Mouse (Mus musculus) Patski (cell line): ENCODE measurements at regions not wholly inside any gene's neighbourhood (a gene's known extent, or its start where the extent isn't known, plus 50 kb on each side); places are given as distances from the start of the nearest gene placed in this dataset.

Experiments used
- ATAC-seq: fragments of 100-300 bp; one replicate; pipeline ENCODE4 v1.8.0; 2021
- CTCF ChIA-PET: fragments of 350-600 bp; sonication (Branson Sonifier 250); formaldehyde crosslinking; loops from one replicate; lab custom pipeline; 2022; ENCODE audit warnings: inconsistent platforms; lab: Charles Lee
- POLR2A ChIA-PET: fragments of 350-600 bp; sonication (Branson Sonifier 250); formaldehyde crosslinking; loops from one replicate; lab custom pipeline; 2022; ENCODE audit warnings: antibody characterized with exemption, inconsistent platforms; lab: Charles Lee
- DNase-seq: peaks from one replicate; pipeline ENCODE4 v3.0.0-alpha.2; 2011; ENCODE audit warnings: low read depth, low spot score
- H3K27me3 ChIP-seq: fragments of 371-371 bp; one replicate; pipeline ENCODE4 v1.5.1; 2021
- CTCF ChIP-seq: fragments of 100-300 bp; IDR thresholded peaks from one replicate; pipeline ENCODE4 v1.5.1; 2021
- in situ Hi-C: fragments of 300-500 bp; cut with MboI; formaldehyde crosslinking; loops from 3 replicates; pipeline ENCODE4 v1.11.1; 2018; ENCODE audit warnings: low pct_unique_long_range_greater_than_20kb, mixed read lengths

- POLR2A ChIA-PET, result no interaction called here
- CTCF ChIA-PET, result no interaction called here
- H3K27me3 ChIP-seq, result peaks cover 31% of the 10 kb centered on the region
- ATAC-seq (no peak), DNase-seq (no peak)
- TF ChIP-seq CTCF, result no peak
- in situ Hi-C loops, result no loop called here
These were observed 59.8 kb downstream of the Sox3 start for GRCm38 (mm10) chrX:60833456-60833855.

GRCm38 (mm10) chrX:60831330-60832027, 61.8 kb downstream of the Sox3 start:
- ATAC-seq (no peak), DNase-seq (no peak)

GRCm38 (mm10) chrX:60825181-60826080, 67.8 kb downstream of the Sox3 start:
- POLR2A ChIA-PET, result no interaction called here
- in situ Hi-C loops, result no loop called here
- ATAC-seq (no peak), DNase-seq (no peak)
- CTCF ChIA-PET, result interaction anchor here (1.1 kb wide), 1 partner anchor 10 kb away, joined by 3 read pairs; no protein-coding TSS in a partner anchor
- no peak for TF ChIP-seq CTCF
- H3K27me3 ChIP-seq, result peaks cover 5% of the 10 kb centered on the region

More at GRCm38 (mm10) chrX:60831330-60832027, 61.8 kb downstream of the Sox3 start:
- CTCF ChIA-PET, result no interaction called here
- in situ Hi-C loops, result no loop called here
- POLR2A ChIA-PET, result no interaction called here
- peaks cover 29% of the 10 kb centered on the region for H3K27me3 ChIP-seq
- TF ChIP-seq CTCF, result no peak

- ChIA-PET POLR2A (interaction anchor here (0.7 kb wide), 1 partner anchor 138 kb away, joined by 3 read pairs; no protein-coding TSS in a partner anchor), CTCF (no interaction called here)
- ATAC-seq, result no peak
- DNase-seq, result no peak
- H3K27me3 ChIP-seq, result peaks cover 39% of the 10 kb centered on the region
- no peak for TF ChIP-seq CTCF
- in situ Hi-C loops, result no loop called here
These were observed 94.7 kb downstream of the Sox3 start for GRCm38 (mm10) chrX:60798567-60798966.

- DNase-seq, result no peak
- H3K27me3 ChIP-seq, result peaks cover 18% of the 10 kb centered on the region
- POLR2A ChIA-PET, result no interaction called here
- ATAC-seq, result no peak
- CTCF ChIA-PET, result no interaction called here
- TF ChIP-seq CTCF, result no peak
- in situ Hi-C loops, result no loop called here
These were observed 112.5 kb downstream of the Sox3 start for GRCm38 (mm10) chrX:60780766-60781165.

- POLR2A ChIA-PET, result no interaction called here
- CTCF ChIA-PET, result no interaction called here
- peaks cover 21% of the 10 kb centered on the region for H3K27me3 ChIP-seq
- no peak for ATAC-seq
- DNase-seq, result no peak
- in situ Hi-C loops, result no loop called here
- TF ChIP-seq CTCF, result no peak
These were observed 113.1 kb downstream of the Sox3 start for GRCm38 (mm10) chrX:60780161-60780560.

- no peak for TF ChIP-seq CTCF
- peaks cover 18% of the 10 kb centered on the region for H3K27me3 ChIP-seq
- in situ Hi-C loops, result no loop called here
- POLR2A ChIA-PET, result no interaction called here
- no peak for DNase-seq
- ATAC-seq, result no peak
- CTCF ChIA-PET, result no interaction called here
These were observed 119.6 kb downstream of the Sox3 start for GRCm38 (mm10) chrX:60773645-60774044.

- in situ Hi-C loops, result no loop called here
- ChIA-PET POLR2A (no interaction called here), CTCF (no interaction called here)
- DNase-seq, result no peak
- no peak for TF ChIP-seq CTCF
- peaks cover 23% of the 10 kb centered on the region for H3K27me3 ChIP-seq
- ATAC-seq, result no peak
These were observed 120.8 kb downstream of the Sox3 start for GRCm38 (mm10) chrX:60772439-60772838.

- TF ChIP-seq CTCF, result no peak
- CTCF ChIA-PET, result no interaction called here
- POLR2A ChIA-PET, result no interaction called here
- H3K27me3 ChIP-seq, result peaks cover 19% of the 10 kb centered on the region
- in situ Hi-C loops, result no loop called here
- DNase-seq (no peak), ATAC-seq (no peak)
These were observed 142.8 kb downstream of the Sox3 start for GRCm38 (mm10) chrX:60750456-60750855.

GRCm38 (mm10) chrX:60743971-60744370, 149.3 kb downstream of the Sox3 start:
- no peak for ATAC-seq
- no peak for DNase-seq
- POLR2A ChIA-PET, result no interaction called here
- CTCF ChIA-PET, result no interaction called here
- in situ Hi-C loops, result no loop called here
- peaks cover 52% of the 10 kb centered on the region for H3K27me3 ChIP-seq
- TF ChIP-seq CTCF, result no peak
